Mouse (Mus musculus) ES-Bruce4 (cell line): ENCODE data around the gene Agap1.

ENCODE experiments used
- CTCF ChIP-seq: IDR thresholded peaks from one replicate; pipeline ENCODE4 v1.8.1; 2011; ENCODE audit warnings: low read depth, low read length
- POLR2A ChIP-seq: IDR thresholded peaks from one replicate; pipeline ENCODE4 v1.8.1; 2011; ENCODE audit warnings: low read length; ENCODE audit not compliant: insufficient read depth

GRCm38 (mm10) chr1:89650557-89650956 lies 196.0 kb downstream of the Agap1 start:
- no peak for TF ChIP-seq POLR2A
- TF ChIP-seq CTCF, result no peak
